ENCODE assay signal across 1 mouse cellular context in genomic region chr2:152904127-152904643, GRCm38 (mm10).
TF ChIP-seq lines count a peak whose summit lies in the region.

No protein-coding gene starts in this region.

TF ChIP-seq in MEL, 35 proteins besides CTCF, POLR2A, EP300 and RAD21 (continued from another document):
- TF ChIP-seq RCOR1 (IDR thresholded peaks at IDR 0.05; ENCODE audit: low read depth, low read length), result no peak
- no peak for TF ChIP-seq ELF1 (IDR thresholded peaks at IDR 0.05; ENCODE audit: low read depth, low read length)
- no peak for TF ChIP-seq UBTF (IDR thresholded peaks at IDR 0.05; ENCODE audit: borderline replicate concordance, insufficient read depth, low read depth, low read length)
- TF ChIP-seq MAX (IDR thresholded peaks at IDR 0.05; ENCODE audit: low read length), result no peak
- no peak for TF ChIP-seq MYB (IDR thresholded peaks at IDR 0.05; ENCODE audit: low read depth, low read length)
- no peak for TF ChIP-seq GABPA (IDR thresholded peaks at IDR 0.05; ENCODE audit: low read depth, low read length)
- TF ChIP-seq ZKSCAN1 (IDR thresholded peaks at IDR 0.05; ENCODE audit: low read depth, low read length), result no peak
- TF ChIP-seq ETS1 (IDR thresholded peaks at IDR 0.05; ENCODE audit: low read depth, low read length), result no peak
- no peak for TF ChIP-seq ZMIZ1 (IDR thresholded peaks at IDR 0.05; ENCODE audit: low read depth, low read length)
- TF ChIP-seq TBP (IDR thresholded peaks at IDR 0.05; ENCODE audit: low read depth, low read length), result no peak
- TF ChIP-seq SMC3 (IDR thresholded peaks at IDR 0.05; ENCODE audit: low read depth, low read length), result no peak
- TF ChIP-seq NRF1 (IDR thresholded peaks at IDR 0.05; ENCODE audit: insufficient read depth, low read depth, low read length, poor library complexity, severe bottlenecking), result no peak
- TF ChIP-seq BHLHE40 (IDR thresholded peaks at IDR 0.05; ENCODE audit: borderline replicate concordance, low read depth, low read length), result no peak
